In genomic region chr6:69113333-69113732, GRCm38 (mm10) we compare ENCODE assay signal across 8 mouse cellular contexts.
DNase-seq lines count a peak whose midpoint lies in the region; ATAC-seq and TF ChIP-seq lines count a peak whose summit lies in the region.
"Not testable (repeated sequence)": the region's sequence is repeated elsewhere in the genome, so short reads cannot be mapped to it uniquely, and the experiment has no call there.

No protein-coding gene starts in this region.

- not testable (repeated sequence) for H3K27ac ChIP-seq in CH12.LX (ENCODE audit: insufficient read depth, low read depth); MEL (ENCODE audit: control insufficient read depth, low read depth, low read length); hindbrain, postnatal 0 days; layer of hippocampus, adult 2 months; left cerebral cortex, adult 2 months; midbrain, postnatal 0 days (ENCODE audit: low read depth, low read length)

- not testable (repeated sequence) for H3K4me3 ChIP-seq in CH12.LX (replicated peaks in 1 of 3; ENCODE audit: low read depth in 2 of 3, low read length in 2 of 3, poor library complexity in 1 of 3); E14TG2a.4 (replicated peaks; ENCODE audit: low read length); MEL (ENCODE audit: control insufficient read depth in 1 of 2, insufficient read depth in 1 of 2, low read depth in 2 of 2, low read length in 2 of 2); hindbrain, postnatal 0 days (ENCODE audit: low read length); layer of hippocampus, adult 2 months; left cerebral cortex, adult 2 months; midbrain, postnatal 0 days (ENCODE audit: low read depth, low read length)

- in situ Hi-C loops in CH12.LX (cut with MboI; ENCODE audit: low pct_ligation_motif_present, low pct_unique_long_range_greater_than_20kb, low sequenced_read_pairs), result not testable (repeated sequence)

- not testable (repeated sequence) for TF ChIP-seq EP300 in CH12.LX (IDR thresholded peaks at IDR 0.05; ENCODE audit: low read length); MEL (IDR thresholded peaks at IDR 0.05; ENCODE audit: low read depth in 1 of 2, low read length in 2 of 2)

- intact Hi-C loops in left cerebral cortex, adult 2 months (cut with DNase I), result not testable (repeated sequence)

- not testable (repeated sequence) for H3K36me3 ChIP-seq in CH12.LX (replicated peaks in 1 of 2; ENCODE audit: control insufficient read depth in 1 of 2, insufficient read depth in 1 of 2, low read length in 1 of 2); E14TG2a.4 (ENCODE audit: insufficient read depth, low read length); MEL (ENCODE audit: control insufficient read depth in 1 of 2, insufficient read depth in 2 of 2, low read length in 2 of 2); hindbrain, postnatal 0 days (ENCODE audit: insufficient read depth, low read length); midbrain, postnatal 0 days (ENCODE audit: insufficient read depth, low read length); splenic B cell, adult 2 months (ENCODE audit: control insufficient read depth, insufficient read depth, low read length, poor library complexity, severe bottlenecking)

- not testable (repeated sequence) for DNase-seq in CH12.LX (ENCODE audit: extremely low read depth); MEL (ENCODE audit: low read depth, low spot score); hindbrain, postnatal 0 days (ENCODE audit: low spot score); layer of hippocampus, adult 2 months (ENCODE audit: low spot score in 2 of 2); left cerebral cortex, adult 2 months (ENCODE audit: extremely low spot score in 1 of 2, low spot score in 2 of 2); midbrain, postnatal 0 days (ENCODE audit: low spot score)
- DNase-seq in splenic B cell, adult 2 months (ENCODE audit: low read depth, low spot score), result peak; percentile 28

- not testable (repeated sequence) for H3K4me1 ChIP-seq in CH12.LX (ENCODE audit: control insufficient read depth in 1 of 2, insufficient read depth in 2 of 2); E14TG2a.4 (replicated peaks; ENCODE audit: low read depth, low read length); MEL (ENCODE audit: control insufficient read depth in 1 of 2, insufficient read depth in 2 of 2, low read length in 2 of 2); hindbrain, postnatal 0 days (ENCODE audit: insufficient read depth, low read length); midbrain, postnatal 0 days (ENCODE audit: insufficient read depth, low read length)

- H3K27me3 ChIP-seq in CH12.LX (replicated peaks); E14TG2a.4 (ENCODE audit: insufficient read depth, low read length); MEL (ENCODE audit: control insufficient read depth in 1 of 2, insufficient read depth in 2 of 2, low read length in 2 of 2); hindbrain, postnatal 0 days (ENCODE audit: insufficient read depth, low read length); midbrain, postnatal 0 days (ENCODE audit: insufficient read depth, low read length); splenic B cell, adult 2 months (ENCODE audit: control insufficient read depth, insufficient read depth, low read length, poor library complexity, severe bottlenecking): not testable (repeated sequence)

- not testable (repeated sequence) for H3K4me2 ChIP-seq in CH12.LX (ENCODE audit: insufficient read depth, low read depth, poor library complexity, severe bottlenecking); hindbrain, postnatal 0 days (ENCODE audit: low read depth, low read length); midbrain, postnatal 0 days (ENCODE audit: low read depth, low read length, poor library complexity, severe bottlenecking)

- ATAC-seq in hindbrain, postnatal 0 days; midbrain, postnatal 0 days (ENCODE audit: low FRiP score): not testable (repeated sequence)

- TF ChIP-seq POLR2A in CH12.LX (IDR thresholded peaks at IDR 0.05; ENCODE audit: low read depth, low read length); MEL (IDR thresholded peaks at IDR 0.05; ENCODE audit: control insufficient read depth in 1 of 2, insufficient read depth in 1 of 2, low read depth in 1 of 2, low read length in 2 of 2, poor library complexity in 1 of 2): not testable (repeated sequence)

- dilution Hi-C loops in CH12.LX (cut with MboI; ENCODE audit: extremely low pct_ligation_motif_present, extremely low pct_unique_long_range_greater_than_20kb, low sequenced_read_pairs), result not testable (repeated sequence)

- H3K9me3 ChIP-seq in CH12.LX (replicated peaks; ENCODE audit: low read length); MEL (replicated peaks; ENCODE audit: insufficient read depth, low read length); hindbrain, postnatal 0 days (ENCODE audit: low read length); midbrain, postnatal 0 days (ENCODE audit: low read length): not testable (repeated sequence)
- H3K9me3 ChIP-seq in E14TG2a.4 (ENCODE audit: low read length), result peaks cover 12% of the 10 kb centered on the region

- not testable (repeated sequence) for H3K9ac ChIP-seq in CH12.LX (ENCODE audit: insufficient read depth, low read depth); MEL (ENCODE audit: control insufficient read depth, low read depth, low read length, poor library complexity, severe bottlenecking); hindbrain, postnatal 0 days (replicated peaks; ENCODE audit: low read length); midbrain, postnatal 0 days (replicated peaks; ENCODE audit: low read length, poor library complexity, severe bottlenecking)

- H3K79me2 ChIP-seq in CH12.LX (replicated peaks; ENCODE audit: control insufficient read depth, extremely low read depth, insufficient read depth, poor library complexity, severe bottlenecking); MEL (ENCODE audit: control insufficient read depth, insufficient read depth, low read length, poor library complexity): not testable (repeated sequence)

- TF ChIP-seq RAD21 in CH12.LX (IDR thresholded peaks at IDR 0.05; ENCODE audit: low read depth, low read length), result peak; percentile 54
- TF ChIP-seq RAD21 in MEL (IDR thresholded peaks at IDR 0.05; ENCODE audit: low read depth, low read length), result peak; percentile 2

- TF ChIP-seq CTCF in CH12.LX (conservative IDR thresholded peaks at IDR 0.05 in 1 of 2, IDR thresholded peaks at IDR 0.05 in 1 of 2; ENCODE audit: low read depth in 2 of 2, low read length in 2 of 2), result peak in 1 of 2 experiments; percentile 56; a peak in 2 of 4 replicates
- TF ChIP-seq CTCF in E14TG2a.4 (conservative IDR thresholded peaks at IDR 0.05; ENCODE audit: low read length), result 0 out of 2 replicates have a peak, but pooled peaks have one; percentile 11
- TF ChIP-seq CTCF in MEL (IDR thresholded peaks at IDR 0.05 in 2 of 3, conservative IDR thresholded peaks at IDR 0.05 in 1 of 3; ENCODE audit: control insufficient read depth in 1 of 3, insufficient read depth in 1 of 3, low read depth in 2 of 3, low read length in 3 of 3, poor library complexity in 1 of 3, severe bottlenecking in 1 of 3), result peak in 1 of 3 experiments; percentile 2; a peak in 1 of 6 replicates
- TF ChIP-seq CTCF in hindbrain, postnatal 0 days (IDR thresholded peaks at IDR 0.05; ENCODE audit: low read depth), result 0 out of 2 replicates have a peak, but pooled peaks have one; percentile 10
- TF ChIP-seq CTCF in layer of hippocampus, adult 2 months (conservative IDR thresholded peaks at IDR 0.05), result peak; percentile 48
- TF ChIP-seq CTCF in left cerebral cortex, adult 2 months (IDR thresholded peaks at IDR 0.05), result peak; percentile 22
- peak; percentile 15; the same call in 1 of the 2 replicates for TF ChIP-seq CTCF in midbrain, postnatal 0 days (IDR thresholded peaks at IDR 0.05)

- WGBS in hindbrain, postnatal 0 days, result 100% methylated on average over 2 of the region's 2 CpGs
- 97% methylated on average over 2 of the region's 2 CpGs for WGBS in midbrain, postnatal 0 days

TF ChIP-seq in CH12.LX, 34 proteins besides CTCF, POLR2A, EP300 and RAD21:
- TF ChIP-seq SMC3 (IDR thresholded peaks at IDR 0.05; ENCODE audit: low read depth, low read length) (peak; percentile 51), ZNF384 (IDR thresholded peaks at IDR 0.05; ENCODE audit: low read depth, low read length) (peak; percentile 44; the same call in 1 of the 2 replicates)
